Mouse (Mus musculus) neutrophil, adult 5-6 weeks (primary cell): ENCODE results near the gene Kif5c. TPM values are rescaled to one million over a fixed set of nuclear protein-coding genes. Genes with fewer than 3 reads are reported as not detected.

ENCODE experiments used
- ATAC-seq: fragments of 151-379, 151-347 bp; 2 replicates; pipeline ENCODE4 v1.8.0; 2017; ENCODE audit warnings: mild to moderate bottlenecking, moderate TSS enrichment; ENCODE audit not compliant: insufficient number of reproducible peaks, poor library complexity, low FRiP score, severe bottlenecking; ENCODE audit errors: extremely low read depth
- total RNA-seq: library from RNA; stranded (forward); fragments of 200-1000 nt; gene quantifications from 2 replicates; pipeline ENCODE4 v1.2.3, GENCODE M21; 2017

Gene Kif5c
- total RNA-seq, 1 experiment from 2014 or later, result 1.0 TPM

- no peak for ATAC-seq
These were observed 192.3 kb downstream of the Kif5c start for GRCm38 (mm10) chr2:49811420-49811819.

GRCm38 (mm10) chr2:49811871-49812363, 192.8 kb downstream of the Kif5c start:
- ATAC-seq, result no peak

GRCm38 (mm10) chr2:49813151-49813550, 194.1 kb downstream of the Kif5c start:
- ATAC-seq, result no peak

DNA sequence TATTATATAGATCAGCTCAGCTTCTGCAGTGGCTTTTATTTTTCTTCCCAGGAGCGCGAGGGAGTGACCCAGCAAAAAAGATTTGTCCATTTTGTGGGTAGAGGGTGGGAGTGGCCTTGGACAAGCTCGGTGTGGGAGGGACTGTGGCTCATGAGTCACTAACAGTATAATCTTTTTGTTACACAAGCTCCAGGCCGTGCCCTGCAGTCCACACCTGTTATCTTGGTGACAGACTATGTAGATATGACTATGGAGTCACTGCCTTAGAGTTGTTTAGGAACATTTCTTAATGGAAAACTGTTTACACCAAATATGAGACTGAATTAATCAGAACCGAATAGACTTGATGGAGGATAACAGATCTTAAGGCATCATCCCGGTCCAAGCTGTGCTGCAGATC, 194.9 kb downstream of the Kif5c start:
- ATAC-seq, result peak; percentile 88

- no peak for ATAC-seq
These were observed 196.7 kb downstream of the Kif5c start for GRCm38 (mm10) chr2:49815696-49816320.

DNA sequence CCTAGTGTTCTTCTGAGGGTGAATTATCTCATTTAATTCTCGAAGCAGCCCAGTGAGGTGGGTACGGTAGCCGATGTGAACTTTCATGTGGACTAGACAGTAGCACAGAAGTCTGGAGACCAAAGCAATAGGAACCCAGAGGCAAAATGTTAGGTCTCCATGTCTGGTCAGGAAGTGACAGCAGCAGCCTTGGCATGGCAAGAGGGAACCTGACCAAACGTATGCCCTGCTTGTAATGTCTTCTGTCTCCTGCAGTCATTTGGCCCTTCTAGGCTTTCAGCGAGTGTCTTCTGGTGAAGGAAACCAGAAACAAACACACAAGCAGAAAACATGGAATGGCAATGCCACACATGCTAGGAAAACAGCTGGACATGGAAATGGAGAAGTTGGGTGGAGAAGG, 197.5 kb downstream of the Kif5c start:
- no peak for ATAC-seq

DNA sequence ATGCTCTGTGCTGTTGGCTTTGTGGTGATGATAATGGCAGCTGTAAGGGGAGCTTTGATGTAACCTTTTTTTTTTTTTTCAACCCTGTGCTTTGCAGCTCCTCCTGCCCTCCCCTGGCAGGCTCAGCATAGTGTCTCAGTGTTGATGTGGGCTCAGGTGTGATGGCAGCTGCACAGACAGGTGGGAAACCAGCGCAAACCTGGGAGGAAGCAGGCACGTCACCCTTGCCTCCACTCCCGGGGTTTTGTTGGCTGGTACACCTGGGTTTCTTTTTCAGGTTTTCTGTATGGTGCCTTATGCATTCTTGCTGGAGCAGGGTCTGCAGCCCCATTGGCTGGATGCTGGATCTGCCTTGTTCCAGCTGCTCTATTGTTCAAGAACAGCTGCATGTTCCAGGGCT, 198.1 kb downstream of the Kif5c start:
- ATAC-seq, result no peak

DNA sequence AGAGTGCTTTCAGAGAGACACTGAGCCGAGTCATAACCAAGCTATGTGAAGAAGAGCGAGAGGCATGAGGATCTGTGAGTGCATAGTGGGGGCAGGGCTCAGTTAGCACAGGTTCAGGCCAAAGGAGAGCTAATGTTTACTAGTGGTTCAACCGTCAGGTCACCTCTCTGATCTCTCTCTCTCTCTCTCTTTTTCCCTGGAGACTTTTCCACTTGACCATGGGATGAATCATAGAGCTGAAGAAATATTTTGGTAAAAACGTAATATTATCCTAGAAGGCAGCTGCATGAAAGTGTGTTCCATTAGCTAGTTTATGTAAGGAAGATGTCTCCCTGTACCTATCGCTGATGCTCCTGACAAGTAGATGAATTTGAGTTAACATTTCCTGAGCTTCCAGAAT, 199.0 kb downstream of the Kif5c start:
- no peak for ATAC-seq

- no peak for ATAC-seq
These were observed 203.2 kb downstream of the Kif5c start for GRCm38 (mm10) chr2:49822312-49822711.

Other genes starting within 250 kb of the Kif5c start
- gene Epc2, start 167.8 kb upstream of the Kif5c start, total RNA-seq, result 71.0 and 83.7 TPM in 2 replicates
- 7.4 and 11.7 TPM in 2 replicates for gene Lypd6b, start 168.4 kb downstream of the Kif5c start, total RNA-seq